Mouse (Mus musculus): ENCODE results near the gene Ripor2.

The Ripor2 gene

DNA sequence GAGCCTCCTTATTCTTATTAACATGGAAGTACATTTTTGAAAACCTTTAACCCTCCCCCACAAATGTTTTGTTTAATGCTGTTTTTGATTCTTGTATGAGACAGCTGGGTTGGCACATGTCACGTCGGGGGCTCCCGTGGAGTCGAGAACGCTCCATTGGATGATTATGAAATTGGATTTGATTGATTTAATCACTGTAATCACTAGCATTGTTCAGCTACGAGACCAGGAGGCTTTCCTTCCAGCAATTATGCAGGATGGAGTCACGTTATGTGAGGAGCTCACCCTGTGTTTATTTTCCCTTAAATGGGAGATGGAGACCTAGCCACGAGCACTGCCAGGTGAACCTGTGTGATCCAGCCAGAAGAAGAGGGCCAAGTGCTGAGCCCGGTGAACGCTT is at the start of gene Ripor2:
TSS of gene Ripor2 (plus strand) at position 357 of the 400 bp plus-strand sequence.
- DNase-seq (ENCODE audit: extremely low read depth, low read depth), result no peak

DNA sequence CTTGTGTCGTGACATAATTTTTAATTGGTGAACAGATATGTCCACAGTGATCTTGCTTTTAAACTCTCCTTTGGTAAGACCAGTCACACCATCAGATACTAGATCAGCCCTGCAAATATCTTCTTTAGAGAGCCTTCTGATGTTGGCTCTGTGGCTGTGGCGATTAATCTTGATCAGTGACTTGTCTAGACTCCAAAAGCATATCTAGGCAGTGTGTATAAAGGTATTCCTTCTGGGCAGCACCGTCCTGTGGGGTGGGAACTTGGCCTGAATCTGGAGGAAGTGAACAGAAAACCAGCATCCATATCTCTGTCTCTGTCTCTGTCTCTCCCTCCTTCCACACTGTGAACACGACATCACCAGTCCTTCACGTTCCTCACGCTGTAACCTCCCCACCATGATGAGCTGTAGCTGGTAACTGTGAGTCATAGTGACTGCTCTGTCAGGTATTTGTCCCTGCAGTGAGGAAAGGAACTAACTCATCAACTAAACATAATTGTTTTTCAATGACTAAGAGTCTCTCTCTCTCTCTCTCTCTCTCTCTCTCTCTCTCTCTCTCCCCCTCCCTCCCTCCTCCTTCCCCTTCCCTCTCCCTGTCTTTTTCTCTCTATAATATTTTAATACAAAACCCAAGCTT is 45.3 kb upstream of the Ripor2 start:
- no peak for DNase-seq (ENCODE audit: extremely low read depth, low read depth)

DNA sequence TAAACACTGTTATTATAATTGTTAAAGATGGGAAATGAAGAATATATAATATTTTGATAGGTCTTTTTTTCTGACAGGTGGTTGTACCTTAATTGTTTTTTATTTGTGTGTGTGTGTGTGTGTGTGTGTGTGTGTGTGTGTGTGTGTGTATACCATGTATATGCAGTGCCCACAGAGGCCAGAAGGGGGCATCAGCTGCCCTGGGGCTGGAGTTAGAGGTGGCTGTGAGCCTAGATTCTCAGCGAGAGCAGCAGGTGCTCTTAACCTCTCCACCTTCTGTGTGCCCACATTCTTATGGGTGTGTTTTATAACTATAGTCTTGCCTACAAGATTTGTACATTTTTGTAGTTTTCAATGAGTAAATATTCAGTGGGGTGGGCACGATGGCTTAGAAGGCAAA is 44.0 kb upstream of the Ripor2 start:
- DNase-seq (ENCODE audit: extremely low read depth, low read depth), result no peak

DNA sequence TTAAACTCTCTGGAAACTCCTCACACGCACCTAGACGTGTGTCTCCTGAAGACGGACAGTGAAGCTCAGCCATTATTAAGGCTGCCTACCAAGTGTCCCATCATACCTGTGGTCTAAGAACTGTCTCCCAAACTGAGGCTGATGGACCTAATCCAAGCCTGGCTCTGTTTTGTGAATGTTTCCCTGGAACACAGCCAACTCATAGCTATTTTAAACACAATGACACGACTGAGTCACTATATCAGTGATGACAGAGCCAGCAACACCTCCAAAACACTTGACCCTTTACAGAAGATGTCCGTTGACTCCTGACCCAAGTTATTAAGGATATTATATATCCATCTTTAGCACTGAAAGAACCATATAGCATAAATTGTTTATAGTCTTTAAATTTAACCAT is 43.0 kb upstream of the Ripor2 start:
- DNase-seq (ENCODE audit: extremely low read depth, low read depth), result no peak

DNA sequence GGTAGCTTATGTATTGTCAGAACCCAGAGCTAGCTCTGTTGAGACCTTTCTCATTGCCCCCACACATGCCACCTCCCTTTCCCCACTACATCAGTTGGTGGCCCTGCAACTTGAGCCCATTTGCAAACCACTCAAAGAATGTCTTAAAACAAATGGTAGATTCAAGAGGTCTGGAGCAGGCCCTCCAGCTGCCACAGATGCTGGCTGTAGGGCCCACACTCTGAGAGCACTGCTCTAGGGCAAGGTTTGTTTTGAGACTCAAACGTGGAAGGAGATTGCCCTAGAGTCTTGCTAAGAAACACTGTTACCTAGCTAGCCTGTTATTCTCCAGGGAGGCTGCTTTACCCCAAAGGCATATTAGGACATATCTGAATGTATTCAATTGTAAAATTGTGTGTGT is 36.3 kb upstream of the Ripor2 start:
- DNase-seq (ENCODE audit: extremely low read depth, low read depth), result no peak

DNA sequence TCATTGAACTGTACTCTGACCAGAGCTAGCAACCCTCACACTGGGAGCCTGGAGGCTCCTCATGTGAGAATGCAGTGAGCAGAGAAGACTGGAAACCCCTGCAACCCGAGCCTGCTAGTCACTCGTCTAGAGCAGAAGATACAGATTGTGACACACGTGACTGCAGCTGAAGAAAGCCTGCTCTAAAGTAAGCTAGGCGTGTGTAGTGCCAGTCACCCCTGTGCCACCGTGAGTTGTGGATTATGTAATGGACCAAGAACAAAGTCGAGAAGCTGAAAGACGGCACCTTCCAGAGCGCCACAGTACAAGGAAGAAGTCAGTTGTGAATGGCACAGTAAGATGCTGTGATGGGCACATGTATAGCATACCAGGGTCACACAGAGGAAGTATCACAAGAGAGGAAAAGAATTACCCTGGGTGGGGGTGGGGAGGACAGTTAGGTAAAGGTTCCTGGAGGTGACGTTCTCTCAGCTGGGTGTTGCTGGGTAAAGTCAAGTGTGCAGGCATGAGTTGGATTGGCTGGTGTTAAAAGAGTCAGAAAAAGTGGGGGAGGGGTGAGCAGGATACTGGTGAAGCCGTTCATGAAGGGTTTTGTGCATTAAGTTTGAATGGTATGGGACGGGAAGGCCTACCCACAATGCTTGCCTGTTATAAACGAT is 35.1 kb upstream of the Ripor2 start:
- DNase-seq (ENCODE audit: extremely low read depth, low read depth), result no peak

DNA sequence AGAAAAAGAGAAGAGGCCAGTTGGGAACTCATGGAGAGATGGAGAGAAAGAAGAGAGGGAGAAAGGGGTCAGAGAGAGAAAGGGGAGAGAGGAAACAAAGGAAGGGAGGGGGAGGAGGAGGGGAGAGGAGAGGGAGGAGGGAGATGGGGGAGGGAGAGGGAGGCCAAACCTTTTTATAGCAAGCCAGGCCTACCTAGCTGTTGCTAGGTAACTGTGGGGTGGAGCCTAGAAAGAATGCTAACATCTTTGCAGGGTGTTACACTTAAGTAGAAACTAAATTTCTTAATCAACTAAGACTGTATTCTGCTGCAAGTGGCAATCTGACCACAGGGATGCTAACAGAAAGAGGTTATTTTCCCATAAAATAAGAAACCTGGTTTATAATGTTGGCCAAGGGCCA is 33.1 kb upstream of the Ripor2 start:
- DNase-seq (ENCODE audit: extremely low read depth, low read depth), result no peak

DNA sequence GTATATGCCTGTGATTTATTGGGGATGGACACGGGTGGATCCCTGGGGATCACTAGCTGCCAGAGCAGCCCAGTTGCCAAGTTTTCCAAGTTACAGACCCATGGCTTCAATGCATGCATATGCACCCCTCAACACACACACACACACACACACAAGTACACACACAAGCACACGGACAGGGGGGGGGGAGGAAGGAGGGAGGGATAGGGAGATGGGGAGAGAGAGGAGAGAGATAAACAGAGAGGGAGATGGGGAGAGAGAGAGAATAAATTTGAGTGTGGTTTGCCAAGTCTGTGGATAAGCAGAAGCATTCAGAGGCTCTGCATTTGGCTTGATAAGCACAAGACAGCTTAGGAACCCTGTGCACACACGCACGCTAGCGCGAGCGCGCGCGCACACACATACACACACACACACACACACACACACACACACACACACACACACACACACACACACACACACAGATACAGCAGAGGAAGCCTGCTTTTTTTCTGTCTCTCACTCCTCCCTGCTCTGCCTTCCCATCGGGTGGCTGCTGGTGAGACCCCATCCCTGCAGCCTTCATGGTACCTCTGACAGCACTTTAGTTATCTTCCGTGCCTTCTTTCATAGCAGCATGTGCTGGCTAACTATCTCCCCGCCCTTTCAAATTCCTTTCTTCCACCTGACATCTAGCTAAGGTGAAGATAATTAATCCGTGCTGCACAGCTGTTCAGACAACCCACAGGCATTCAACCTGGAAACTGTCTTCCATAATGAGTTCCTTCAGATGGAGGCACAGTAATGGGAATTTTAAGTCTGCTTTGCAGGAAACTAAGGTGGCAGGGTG is 30.7 kb upstream of the Ripor2 start:
- DNase-seq (ENCODE audit: extremely low read depth, low read depth), result peak; percentile 79

DNA sequence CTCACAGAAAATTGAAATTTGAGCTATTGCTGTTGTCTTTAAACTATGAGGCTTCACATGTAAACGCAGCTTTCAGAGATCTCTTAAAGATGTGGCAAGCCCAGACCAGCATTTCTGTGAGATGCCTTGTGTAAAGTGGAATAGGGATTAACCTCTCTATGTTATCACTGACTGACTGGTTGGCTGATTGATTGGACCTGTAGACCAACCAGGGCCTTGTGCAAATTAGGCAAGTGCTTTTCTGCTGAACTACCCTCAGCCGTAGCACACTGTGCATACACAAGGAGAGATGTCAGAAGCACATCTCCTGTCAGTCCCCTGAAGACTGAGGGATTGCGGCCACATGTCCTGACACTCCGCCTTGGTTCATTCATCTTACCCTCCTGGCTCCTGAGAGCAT is 29.9 kb upstream of the Ripor2 start:
- DNase-seq (ENCODE audit: extremely low read depth, low read depth), result no peak

DNA sequence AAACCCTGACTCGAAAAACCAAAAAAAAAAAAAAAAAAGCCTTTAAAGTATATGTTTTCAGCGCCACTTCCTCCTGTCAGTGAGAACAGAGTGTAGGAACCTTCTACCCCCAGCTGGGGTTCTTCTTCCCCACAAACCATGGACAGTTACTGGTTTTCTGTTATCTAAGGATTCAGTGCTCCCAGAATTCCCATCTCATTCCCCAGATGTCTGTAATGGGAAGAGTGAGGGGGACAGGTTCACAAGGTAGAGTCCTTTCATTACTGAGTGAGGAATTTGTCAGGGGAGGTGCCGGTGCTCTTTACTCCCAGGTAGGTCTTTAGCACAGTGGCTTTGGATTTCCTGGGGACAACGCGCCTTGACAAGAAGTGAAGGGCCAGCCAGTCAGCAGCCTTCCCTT is 20.6 kb upstream of the Ripor2 start:
- DNase-seq (ENCODE audit: extremely low read depth, low read depth), result no peak

DNA sequence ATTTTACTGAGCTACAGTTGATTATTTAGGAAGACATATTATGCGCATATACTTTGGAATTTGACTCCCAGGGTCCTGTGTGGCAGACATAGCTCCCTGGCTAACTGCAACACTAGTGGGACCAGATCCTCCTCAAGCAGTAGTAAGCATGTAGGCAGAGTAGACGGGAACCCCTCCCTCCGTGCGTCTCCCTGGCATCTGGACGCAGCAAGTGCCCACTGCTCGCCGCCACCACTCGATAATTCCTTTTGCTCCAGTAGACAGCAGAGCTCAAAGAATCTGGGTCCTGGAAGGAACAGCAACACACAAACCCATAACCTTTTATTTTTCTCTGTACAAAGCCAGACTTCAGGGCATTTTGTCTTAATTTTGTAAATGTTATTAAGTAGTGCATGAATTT is 17.3 kb upstream of the Ripor2 start:
- DNase-seq (ENCODE audit: extremely low read depth, low read depth), result no peak

DNA sequence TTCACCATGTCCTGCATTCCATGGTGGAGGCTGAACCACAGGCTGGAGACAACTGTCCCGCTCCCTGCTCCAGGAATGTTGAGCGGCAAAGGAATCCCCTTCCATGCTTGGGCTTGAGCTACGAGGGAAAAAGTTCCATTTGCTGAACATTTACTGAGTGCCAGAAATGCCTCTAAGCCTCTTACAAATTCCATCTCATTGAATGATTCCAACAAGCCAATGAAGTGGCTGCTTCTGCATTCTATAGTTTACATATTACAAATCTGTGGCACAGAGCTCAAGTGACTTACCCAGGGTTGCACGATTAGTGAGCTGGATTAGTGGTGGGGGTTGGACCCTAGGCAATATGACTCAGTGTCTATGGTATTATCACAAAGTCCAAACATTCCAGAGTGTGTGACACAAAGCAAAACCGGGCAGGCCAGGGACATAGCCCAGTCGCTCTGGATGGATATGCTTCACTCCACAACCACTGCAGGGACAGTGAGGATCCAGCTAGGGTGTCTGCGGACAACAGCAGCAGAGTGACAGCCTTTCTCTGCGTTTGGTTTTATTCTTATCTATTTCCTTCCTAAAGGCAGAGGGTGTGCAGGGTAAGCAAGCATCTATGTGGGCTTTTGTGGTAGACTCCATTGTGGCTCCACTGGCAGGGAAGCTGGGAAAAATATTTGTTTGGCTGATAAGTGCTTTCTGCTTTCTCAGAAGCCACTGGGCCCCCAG is 16.6 kb upstream of the Ripor2 start:
- no peak for DNase-seq (ENCODE audit: extremely low read depth, low read depth)

DNA sequence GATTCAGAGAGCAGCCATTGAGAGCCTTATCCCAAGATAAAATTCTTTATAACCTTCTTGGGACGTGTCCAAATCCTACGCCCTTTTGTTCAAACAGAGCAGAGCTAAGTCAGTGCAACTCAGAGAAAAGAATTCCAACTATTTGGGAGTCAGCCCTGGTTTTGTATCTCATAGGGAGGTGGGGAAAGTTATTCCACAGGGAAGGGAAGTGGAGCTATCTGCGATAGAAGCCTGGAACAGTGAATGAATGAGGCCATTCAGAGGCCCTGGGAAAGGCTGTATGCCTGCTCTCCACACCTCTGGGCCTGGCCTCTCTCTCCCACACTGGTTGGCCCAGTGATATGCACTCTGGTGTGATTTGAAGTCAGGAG is 16.1 kb upstream of the Ripor2 start:
- no peak for DNase-seq (ENCODE audit: extremely low read depth, low read depth)

DNA sequence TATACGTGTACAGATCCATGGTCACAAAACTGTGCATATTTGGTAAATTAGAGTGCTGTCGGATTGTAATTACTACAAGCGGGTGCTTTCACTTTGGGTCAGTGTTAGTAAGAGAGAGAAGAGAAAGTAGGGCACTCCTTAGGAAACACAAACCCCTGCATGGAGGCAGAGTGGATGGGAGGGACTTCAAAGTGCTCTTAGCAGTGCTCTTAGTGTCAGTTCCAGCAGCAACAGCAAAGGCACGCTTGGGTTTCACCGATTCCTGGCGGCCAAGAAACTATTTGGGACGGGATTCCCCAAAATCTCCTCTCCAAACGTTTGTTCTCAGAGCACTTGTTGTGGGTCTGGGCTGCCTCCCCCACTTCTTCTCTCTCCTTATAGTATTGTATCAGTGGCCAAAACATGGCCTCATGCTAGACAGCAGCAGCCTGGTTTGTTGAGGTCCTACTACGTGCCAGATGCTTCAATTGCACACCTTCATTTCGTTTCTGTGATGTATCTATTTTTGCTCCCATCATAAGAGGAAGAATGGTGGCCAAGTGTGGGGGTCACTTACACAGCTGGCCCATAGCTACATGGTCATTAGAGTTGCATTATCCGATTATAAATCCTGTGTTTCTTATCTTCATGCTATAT is 14.7 kb upstream of the Ripor2 start:
- DNase-seq (ENCODE audit: extremely low read depth, low read depth), result no peak

DNA sequence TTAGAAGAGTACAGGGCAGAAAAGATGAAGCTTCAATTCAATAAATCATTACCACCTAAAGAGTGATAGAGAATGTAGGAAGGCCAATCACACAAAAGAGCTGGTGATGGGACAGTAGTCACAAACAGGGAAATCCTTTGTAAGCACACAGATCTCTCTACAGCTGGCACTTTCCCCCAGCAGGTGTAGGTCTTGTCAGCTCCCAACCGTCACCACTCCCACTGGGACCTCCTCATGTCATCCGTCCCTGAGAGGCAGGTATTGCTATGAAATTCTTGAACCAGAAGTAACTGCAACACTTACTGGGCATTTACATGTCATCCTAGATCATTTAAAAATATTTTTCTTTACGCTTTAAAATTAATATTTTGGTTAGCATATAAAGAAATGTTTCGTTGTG is 12.9 kb upstream of the Ripor2 start:
- DNase-seq (ENCODE audit: extremely low read depth, low read depth), result no peak

DNA sequence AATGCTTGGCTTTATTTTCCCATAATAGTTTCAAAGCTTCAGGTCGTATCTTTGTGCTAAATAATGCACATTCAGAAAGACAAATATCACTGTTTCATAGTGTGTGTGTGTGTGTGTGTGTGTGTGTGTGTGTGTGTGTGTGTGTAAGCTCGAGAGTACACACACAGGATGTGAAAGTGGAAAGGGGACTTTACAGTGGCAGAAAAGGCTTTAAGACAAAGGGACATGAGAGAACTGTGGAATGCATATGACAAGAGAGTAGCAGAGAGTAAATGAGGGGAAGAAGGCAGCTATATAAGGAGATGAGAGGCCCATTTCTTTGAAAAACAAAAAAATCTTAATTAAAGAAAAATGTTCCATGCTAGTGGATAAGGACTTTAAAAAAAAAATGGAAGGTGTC is 11.3 kb upstream of the Ripor2 start:
- DNase-seq (ENCODE audit: extremely low read depth, low read depth), result no peak

DNA sequence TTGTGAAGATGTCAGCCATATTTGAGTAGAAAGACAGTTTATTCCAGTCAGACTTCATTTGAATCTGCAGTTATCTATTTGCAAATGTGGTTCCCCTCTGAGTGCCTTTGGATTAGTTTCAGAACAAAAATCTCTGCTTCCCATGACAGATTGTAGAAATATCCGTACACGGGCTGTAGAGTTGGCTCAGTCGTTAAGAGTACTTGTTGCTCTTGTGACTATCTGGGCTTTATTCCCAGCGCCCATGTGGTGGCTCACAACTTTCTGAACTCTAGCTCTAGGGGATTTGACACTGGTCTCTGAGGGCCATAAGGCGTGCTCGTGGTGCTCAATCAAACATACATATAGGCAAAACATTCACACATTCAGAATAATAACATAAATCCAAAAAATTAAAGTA is 10.1 kb upstream of the Ripor2 start:
- no peak for DNase-seq (ENCODE audit: extremely low read depth, low read depth)

DNA sequence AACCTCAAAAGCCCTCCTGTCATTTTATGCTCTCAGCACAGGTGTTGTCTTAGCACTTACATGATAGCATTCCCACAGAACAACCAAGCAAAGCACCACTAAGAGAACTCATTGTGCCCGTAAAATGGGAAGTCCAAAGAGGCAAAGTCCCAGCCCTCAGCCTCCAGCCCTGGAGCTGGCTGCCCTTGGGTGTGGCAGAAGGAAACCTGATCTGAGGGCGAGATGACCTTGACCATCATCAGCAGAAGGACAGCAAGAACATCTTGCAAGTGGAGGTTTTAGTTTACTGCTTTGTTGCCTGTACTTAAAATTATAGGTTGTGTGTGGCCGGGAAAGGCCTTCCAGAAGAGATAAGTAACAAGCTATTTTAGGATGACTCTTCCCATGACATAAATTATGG is 6.9 kb upstream of the Ripor2 start:
- no peak for DNase-seq (ENCODE audit: extremely low read depth, low read depth)

DNA sequence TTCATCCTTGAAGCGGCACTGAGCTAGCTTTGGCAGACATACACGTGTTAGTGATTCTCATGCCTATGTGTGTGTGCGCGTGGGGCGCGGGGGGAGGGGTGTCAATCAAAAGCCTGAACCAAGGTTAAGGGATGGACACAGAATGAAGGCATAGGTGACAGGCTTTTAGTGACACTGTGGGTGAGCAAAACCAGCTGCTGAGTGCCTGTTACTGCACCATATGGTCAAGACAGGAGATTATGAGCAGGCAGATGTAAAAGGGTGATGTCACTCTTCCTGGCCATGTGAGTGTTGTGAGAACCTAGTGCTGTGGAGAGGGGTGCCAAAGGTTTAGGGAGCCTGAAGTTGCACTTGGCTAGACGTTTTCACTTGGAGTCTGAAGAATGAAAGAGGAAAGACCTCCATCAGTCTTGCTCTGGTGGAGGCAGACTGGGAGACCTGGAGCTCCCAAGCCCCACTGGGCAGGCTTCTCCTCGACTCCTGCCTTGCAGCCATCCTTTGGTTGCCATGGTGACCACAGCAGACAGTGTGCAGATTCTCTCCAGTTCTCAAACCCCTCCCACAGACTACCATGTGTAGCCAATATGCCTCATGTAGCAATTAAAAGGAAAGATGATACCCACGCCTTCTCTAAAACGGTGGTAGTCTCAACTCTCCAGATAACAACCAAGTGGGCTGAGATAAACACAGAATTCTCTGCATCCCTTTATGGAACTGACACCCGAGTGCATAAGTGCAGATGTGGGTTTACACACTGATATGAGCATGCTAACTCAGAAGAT is 5.5 kb upstream of the Ripor2 start:
- DNase-seq (ENCODE audit: extremely low read depth, low read depth), result no peak

DNA sequence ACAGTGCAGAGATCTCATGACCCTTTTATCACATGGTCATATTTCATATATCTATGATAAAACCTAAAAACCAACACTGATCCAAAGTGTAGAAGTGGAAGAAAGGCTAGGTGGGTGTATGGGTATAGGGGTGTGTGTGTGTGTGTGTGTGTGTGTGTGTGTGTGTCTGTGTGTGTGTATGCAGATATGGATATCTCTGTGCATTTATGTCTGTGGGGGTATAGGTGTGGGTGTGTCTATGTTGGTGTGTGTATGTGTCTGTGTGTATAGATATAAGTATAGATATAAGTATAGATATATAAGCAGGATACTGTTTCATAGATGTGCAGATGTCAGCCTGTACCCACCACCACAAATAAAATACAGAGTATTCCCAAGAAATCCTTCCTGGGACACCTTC is 3.7 kb upstream of the Ripor2 start:
- no peak for DNase-seq (ENCODE audit: extremely low read depth, low read depth)

DNA sequence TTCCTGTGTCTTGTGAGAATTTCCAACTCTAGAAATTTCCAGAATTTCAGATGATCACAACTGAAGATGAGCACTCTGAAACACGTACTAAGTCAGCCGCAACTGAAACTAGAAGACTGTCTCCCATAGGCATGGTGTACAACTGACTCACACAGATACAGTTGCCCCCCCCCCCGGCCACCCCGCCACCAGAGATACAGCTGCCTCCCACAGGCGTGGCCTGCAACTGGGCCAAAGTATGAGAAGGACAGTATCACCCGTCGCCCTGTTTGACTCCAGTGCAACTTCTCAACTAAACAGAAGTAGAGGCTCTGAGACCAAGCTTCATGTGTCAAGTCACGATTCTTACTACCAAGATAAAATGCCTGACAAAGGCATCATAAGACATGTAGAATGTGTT is 1.2 kb upstream of the Ripor2 start:
- no peak for DNase-seq (ENCODE audit: extremely low read depth, low read depth)
